Mouse (Mus musculus) megakaryocyte, embryonic 14.5 days (primary cell): ENCODE data around the gene Dgkd.

Source experiments
- FLI1 ChIP-seq: IDR thresholded peaks from 2 replicates; pipeline ENCODE4 v1.6.1; 2012; ENCODE audit warnings: low read length, inconsistent platforms, mixed read lengths
- GATA1 ChIP-seq: IDR thresholded peaks from 3 replicates; pipeline ENCODE4 v1.6.1; 2012; ENCODE audit warnings: mixed read lengths, low read length, inconsistent platforms, borderline replicate concordance

GRCm38 (mm10) chr1:87879034-87879433 is 25.9 kb downstream of the Dgkd start:
- no peak for TF ChIP-seq FLI1
- TF ChIP-seq GATA1 = no peak
